Mouse (Mus musculus) C2C12 (cell line): ENCODE results near the gene Spata31d1b. TPM values are rescaled to one million over a fixed set of nuclear protein-coding genes. Genes with fewer than 3 reads are reported as not detected.

Experiments
- H3K27me3 ChIP-seq: one replicate; pipeline ENCODE4 v1.6.1; 2011; ENCODE audit not compliant: control insufficient read depth, insufficient read depth, insufficient read length
- H3K36me3 ChIP-seq: one replicate; pipeline ENCODE4 v1.6.1; 2011; ENCODE audit not compliant: control insufficient read depth, insufficient read depth
- H3K4me3 ChIP-seq: one replicate; pipeline ENCODE4 v1.5.1; 2011; ENCODE audit warnings: mild to moderate bottlenecking, control low read depth; ENCODE audit not compliant: poor library complexity, insufficient read depth, severe bottlenecking
- H3K79me2 ChIP-seq: one replicate; pipeline ENCODE4 v1.6.1; 2011; ENCODE audit not compliant: control insufficient read depth, insufficient read depth
- H3K79me3 ChIP-seq: one replicate; pipeline ENCODE4 v1.6.1; 2011; ENCODE audit warnings: low read depth, control low read depth
- H3ac ChIP-seq: one replicate; pipeline ENCODE3; 2011; ENCODE audit warnings: low read depth; ENCODE audit not compliant: control insufficient read depth, insufficient read length
- CEBPB ChIP-seq: IDR thresholded peaks from one replicate; pipeline ENCODE4 v1.6.1; 2011; ENCODE audit warnings: low read depth, mild to moderate bottlenecking, control low read depth, moderate library complexity
- CTCF ChIP-seq: IDR thresholded peaks from one replicate; pipeline ENCODE4 v1.5.1; 2011; ENCODE audit not compliant: control insufficient read depth, insufficient read depth, insufficient read length
- FOSL1 ChIP-seq: IDR thresholded peaks from one replicate; pipeline ENCODE4 v1.8.0; 2011; ENCODE audit warnings: mild to moderate bottlenecking, low read length; ENCODE audit not compliant: poor library complexity, insufficient read depth, severe bottlenecking
- MAX ChIP-seq: IDR thresholded peaks from one replicate; pipeline ENCODE4 v1.6.1; 2011; ENCODE audit warnings: mild to moderate bottlenecking, control low read depth
- MYOD1 ChIP-seq: IDR thresholded peaks from one replicate; pipeline ENCODE4 v1.6.1; 2011; ENCODE audit warnings: low read depth; ENCODE audit not compliant: control insufficient read depth, insufficient read length
- MYOG ChIP-seq: IDR thresholded peaks from one replicate; pipeline ENCODE4 v1.6.1; 2011; ENCODE audit not compliant: control insufficient read depth, insufficient read length; ENCODE audit errors: extremely low read depth
- USF1 ChIP-seq: IDR thresholded peaks from one replicate; pipeline ENCODE4 v1.6.1; 2011; ENCODE audit warnings: low read depth, mild to moderate bottlenecking, control low read depth, moderate library complexity
- polyA plus RNA-seq: library from polyadenylated mRNA; unstranded; fragments of >200 nt; fragmentation: generic; extraction: Trizol; gene quantifications from one replicate; pipeline ENCODE4 v1.2.1, GENCODE M21; 2012; ENCODE audit warnings: missing spikeins

Gene Spata31d1b
- polyA plus RNA-seq, 1 experiment = not detected

DNA sequence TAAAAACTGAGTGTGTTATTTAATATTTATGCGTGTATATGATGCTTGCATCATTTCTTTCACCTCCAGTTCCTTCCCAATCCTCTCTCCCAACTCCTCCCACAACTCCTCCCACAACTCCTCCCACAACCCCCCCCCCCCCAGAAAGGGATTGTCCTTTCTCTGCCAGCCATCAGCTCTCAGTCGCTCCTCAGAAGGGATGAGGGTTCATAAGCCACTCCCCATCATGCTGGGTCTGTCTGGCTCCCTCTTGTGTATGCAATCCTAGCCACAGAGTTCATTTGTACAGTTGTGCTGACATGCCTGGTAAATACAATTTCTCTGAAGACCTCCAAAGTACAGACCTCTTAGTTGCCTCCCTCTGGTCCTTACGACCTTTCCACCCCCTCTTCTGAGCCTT is 23.1 kb downstream of the Spata31d1b start:
- TF ChIP-seq MYOD1 = no peak
- TF ChIP-seq CEBPB = no peak
- no peak for TF ChIP-seq MYOG
- TF ChIP-seq FOSL1 = no peak
- TF ChIP-seq USF1 = no peak
- no peak for TF ChIP-seq MAX
- TF ChIP-seq CTCF = no peak
- Histone ChIP-seq H3K79me3 (no peaks in the 10 kb centered on the region), H3K36me3 (no peaks in the 10 kb centered on the region), H3K4me3 (no peak overlapping the region), H3ac (no peak overlapping the region), H3K79me2 (no peaks in the 10 kb centered on the region), H3K27me3 (peaks cover 9% of the 10 kb centered on the region)

- Histone ChIP-seq H3K4me3 (no peak overlapping the region), H3K36me3 (no peaks in the 10 kb centered on the region), H3K27me3 (peaks cover 5% of the 10 kb centered on the region), H3ac (no peak overlapping the region), H3K79me2 (no peaks in the 10 kb centered on the region), H3K79me3 (no peaks in the 10 kb centered on the region)
- TF ChIP-seq FOSL1 (no peak), CEBPB (no peak), MAX (no peak), CTCF (no peak), MYOG (no peak), MYOD1 (no peak), USF1 (no peak)
Measured at GRCm38 (mm10) chr13:59738455-59738854, 26.4 kb downstream of the Spata31d1b start.

- H3K4me3 ChIP-seq = no peak overlapping the region
- no peaks in the 10 kb centered on the region for H3K79me3 ChIP-seq
- H3K79me2 ChIP-seq = no peaks in the 10 kb centered on the region
- no peak for TF ChIP-seq MAX
- no peak for TF ChIP-seq FOSL1
- no peak for TF ChIP-seq CTCF
- no peak for TF ChIP-seq CEBPB
- TF ChIP-seq MYOG = no peak
- TF ChIP-seq MYOD1 = no peak
- TF ChIP-seq USF1 = no peak
- peaks cover 5% of the 10 kb centered on the region for H3K27me3 ChIP-seq
- no peaks in the 10 kb centered on the region for H3K36me3 ChIP-seq
- no peak overlapping the region for H3ac ChIP-seq
Measured at GRCm38 (mm10) chr13:59739397-59739796, 27.3 kb downstream of the Spata31d1b start.

- no peak for TF ChIP-seq MYOG
- Histone ChIP-seq H3K79me3 (no peaks in the 10 kb centered on the region), H3ac (no peak overlapping the region)
Measured at GRCm38 (mm10) chr13:59741096-59741495, 29.0 kb downstream of the Spata31d1b start.

DNA sequence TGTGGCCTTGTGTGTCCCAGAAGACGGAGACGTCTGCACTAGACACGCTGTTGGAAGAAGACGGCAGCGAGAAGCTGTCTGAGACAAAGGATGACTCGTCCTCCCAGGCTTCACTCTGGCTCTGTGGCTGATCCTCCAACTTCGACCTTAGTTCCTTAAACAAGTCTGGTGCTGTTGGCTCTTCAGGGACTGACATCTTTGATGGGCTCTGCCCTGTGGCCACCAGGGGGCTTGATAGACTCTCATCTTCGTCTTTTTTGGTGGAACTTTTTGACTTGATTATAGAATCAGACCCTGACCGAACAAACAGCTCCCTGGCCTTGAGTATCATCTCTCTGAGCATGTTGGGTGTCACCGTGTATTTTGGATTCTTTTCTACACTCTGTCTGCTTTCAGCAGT is 29.6 kb downstream of the Spata31d1b start:
- Histone ChIP-seq H3K27me3 (peaks cover 5% of the 10 kb centered on the region), H3ac (no peak overlapping the region), H3K79me2 (no peaks in the 10 kb centered on the region), H3K79me3 (no peaks in the 10 kb centered on the region), H3K4me3 (no peak overlapping the region), H3K36me3 (no peaks in the 10 kb centered on the region)
- TF ChIP-seq MYOD1 (no peak), USF1 (no peak)

More at GRCm38 (mm10) chr13:59741096-59741495, 29.0 kb downstream of the Spata31d1b start:
- Histone ChIP-seq H3K27me3 (peaks cover 5% of the 10 kb centered on the region), H3K36me3 (no peaks in the 10 kb centered on the region), H3K79me2 (no peaks in the 10 kb centered on the region), H3K4me3 (no peak overlapping the region)

- H3K79me2 ChIP-seq = no peaks in the 10 kb centered on the region
- H3K27me3 ChIP-seq = no peaks in the 10 kb centered on the region
- H3K4me3 ChIP-seq = no peak overlapping the region
- no peaks in the 10 kb centered on the region for H3K79me3 ChIP-seq
- H3K36me3 ChIP-seq = no peaks in the 10 kb centered on the region
- H3ac ChIP-seq = no peak overlapping the region
- no peak for TF ChIP-seq FOSL1
- no peak for TF ChIP-seq MYOD1
- TF ChIP-seq MYOG = no peak
- TF ChIP-seq CTCF = no peak
- no peak for TF ChIP-seq CEBPB
- no peak for TF ChIP-seq MAX
- TF ChIP-seq USF1 = no peak
Measured at GRCm38 (mm10) chr13:59745462-59745861, 33.4 kb downstream of the Spata31d1b start.
